Mouse (Mus musculus) erythroblast, embryonic 14.5 days (primary cell): ENCODE data around the gene Osbpl9. TPM values are rescaled to one million over a fixed set of nuclear protein-coding genes. Genes with fewer than 3 reads are reported as not detected.

Source experiments
- H3K27me3 ChIP-seq: 2 replicates; pipeline ENCODE4 v1.6.1; 2012; ENCODE audit warnings: inconsistent platforms; ENCODE audit not compliant: control insufficient read depth
- H3K36me3 ChIP-seq: 2 replicates; pipeline ENCODE4 v1.6.1; 2012; ENCODE audit warnings: mild to moderate bottlenecking, inconsistent platforms; ENCODE audit not compliant: control insufficient read depth
- H3K4me1 ChIP-seq: 2 replicates; pipeline ENCODE4 v1.6.1; 2012; ENCODE audit warnings: inconsistent platforms; ENCODE audit not compliant: control insufficient read depth
- H3K4me3 ChIP-seq: replicated peaks from 2 replicates; pipeline ENCODE3; 2012; ENCODE audit warnings: moderate library complexity, mild to moderate bottlenecking, inconsistent platforms
- H3K9me3 ChIP-seq: 2 replicates; pipeline ENCODE4 v1.6.1; 2012; ENCODE audit warnings: low read length, inconsistent platforms, mixed read lengths; ENCODE audit not compliant: control insufficient read depth
- GATA1 ChIP-seq: IDR thresholded peaks from 2 replicates; pipeline ENCODE4 v1.6.1; 2012; ENCODE audit warnings: low read length, inconsistent platforms, mixed read lengths
- TAL1 ChIP-seq: IDR thresholded peaks from 3 replicates; pipeline ENCODE4 v1.6.1; 2012; ENCODE audit warnings: low read length, inconsistent platforms, mixed read lengths
- polyA plus RNA-seq: library from polyadenylated mRNA; stranded (reverse); fragments of >175 nt; gene quantifications from 2 replicates; pipeline ENCODE4 v1.2.3, GENCODE M21; 2012

The Osbpl9 gene
- polyA plus RNA-seq, 1 experiment, result 0.47 TPM

DNA sequence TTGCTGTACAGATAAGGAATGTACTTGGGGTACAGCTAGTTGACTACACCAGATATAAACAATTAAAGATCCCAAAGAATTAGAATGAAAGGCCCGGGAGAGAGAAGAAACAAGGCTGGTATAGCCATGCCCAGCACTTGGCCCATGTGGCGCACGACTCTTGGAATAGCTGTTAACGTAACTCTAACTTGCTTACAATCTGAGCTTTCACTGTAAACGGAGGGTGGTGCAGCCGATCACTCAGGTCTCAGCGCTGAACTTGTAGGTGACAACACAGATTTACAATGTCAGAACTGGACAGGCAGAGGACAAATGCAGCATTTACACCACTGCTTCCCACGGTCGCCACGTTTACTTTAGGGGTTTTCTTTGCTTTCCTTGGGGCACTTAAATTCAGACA is 10.5 kb downstream of the Osbpl9 start:
- TF ChIP-seq GATA1 (no peak), TAL1 (no peak)
- Histone ChIP-seq H3K27me3 (no peaks in the 10 kb centered on the region), H3K4me3 (no peak overlapping the region), H3K36me3 (no peaks in the 10 kb centered on the region), H3K4me1 (peaks cover 1% of the 10 kb centered on the region; the same call in 1 of the 2 replicates), H3K9me3 (no peaks in the 10 kb centered on the region)

DNA sequence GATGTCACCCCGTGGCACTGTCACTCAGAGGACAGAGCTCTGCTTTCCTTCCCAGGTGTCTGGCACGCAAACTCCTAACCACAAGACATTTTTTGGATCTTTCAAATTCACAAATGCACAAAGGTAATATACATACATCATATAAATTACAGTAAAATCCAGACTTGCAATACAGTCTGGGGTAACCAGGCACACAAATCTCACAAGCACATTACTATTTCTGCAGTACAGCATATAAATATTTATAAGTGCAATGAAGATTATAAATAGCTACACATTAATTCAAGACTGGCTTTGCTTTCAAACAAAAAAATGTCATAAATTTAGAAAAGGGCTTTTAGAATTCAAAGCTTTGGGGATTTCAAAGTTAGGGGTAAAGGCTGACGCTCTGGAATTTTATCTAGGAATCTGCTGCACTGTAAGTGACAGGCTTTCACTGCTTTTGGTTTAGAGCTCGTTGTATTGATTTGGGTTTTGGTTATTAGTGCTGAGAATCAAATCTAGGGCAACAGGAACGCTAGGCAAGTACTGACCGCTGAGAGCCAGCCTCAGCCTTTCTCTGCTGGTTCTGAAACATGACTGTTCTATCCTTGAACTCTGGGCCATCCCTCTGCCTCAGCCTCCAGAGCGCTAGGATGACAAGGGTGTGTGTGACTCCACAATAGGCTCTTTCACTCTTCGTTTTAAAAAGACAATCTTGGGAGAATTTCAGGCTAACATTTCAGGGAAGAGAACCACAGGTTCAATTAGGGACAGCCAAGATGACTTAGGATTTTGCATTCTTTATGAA is 16.3 kb downstream of the Osbpl9 start:
- no peak overlapping the region for H3K4me3 ChIP-seq
- H3K27me3 ChIP-seq, result no peaks in the 10 kb centered on the region
- TF ChIP-seq TAL1, result no peak
- TF ChIP-seq GATA1, result no peak
- no peaks in the 10 kb centered on the region for H3K9me3 ChIP-seq
- H3K36me3 ChIP-seq, result no peaks in the 10 kb centered on the region
- no peaks in the 10 kb centered on the region; the same call in 1 of the 2 replicates for H3K4me1 ChIP-seq

DNA sequence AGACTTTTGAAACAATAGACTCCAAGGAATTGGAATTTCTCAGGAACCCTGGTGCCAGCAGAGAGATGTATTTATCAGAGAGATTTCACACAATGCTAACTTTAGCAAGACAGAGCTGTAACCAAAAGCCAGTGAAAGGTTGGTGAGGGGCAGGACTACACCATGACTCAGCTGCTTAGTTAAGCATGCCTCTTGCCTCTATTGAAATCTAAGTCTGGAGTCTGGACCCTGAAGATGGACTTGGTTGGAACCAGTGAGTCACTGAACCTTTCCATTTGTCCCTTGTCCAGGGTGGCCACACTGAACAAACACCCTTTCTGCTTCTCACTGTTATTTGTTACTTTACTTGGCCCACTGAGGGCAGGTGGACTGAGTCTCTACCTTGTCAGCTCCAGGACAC is 26.4 kb downstream of the Osbpl9 start:
- H3K27me3 ChIP-seq, result no peaks in the 10 kb centered on the region
- TF ChIP-seq TAL1 (no peak), GATA1 (no peak)
- no peak overlapping the region for H3K4me3 ChIP-seq
- no peaks in the 10 kb centered on the region for H3K9me3 ChIP-seq
- no peaks in the 10 kb centered on the region for H3K4me1 ChIP-seq
- H3K36me3 ChIP-seq, result no peaks in the 10 kb centered on the region

DNA sequence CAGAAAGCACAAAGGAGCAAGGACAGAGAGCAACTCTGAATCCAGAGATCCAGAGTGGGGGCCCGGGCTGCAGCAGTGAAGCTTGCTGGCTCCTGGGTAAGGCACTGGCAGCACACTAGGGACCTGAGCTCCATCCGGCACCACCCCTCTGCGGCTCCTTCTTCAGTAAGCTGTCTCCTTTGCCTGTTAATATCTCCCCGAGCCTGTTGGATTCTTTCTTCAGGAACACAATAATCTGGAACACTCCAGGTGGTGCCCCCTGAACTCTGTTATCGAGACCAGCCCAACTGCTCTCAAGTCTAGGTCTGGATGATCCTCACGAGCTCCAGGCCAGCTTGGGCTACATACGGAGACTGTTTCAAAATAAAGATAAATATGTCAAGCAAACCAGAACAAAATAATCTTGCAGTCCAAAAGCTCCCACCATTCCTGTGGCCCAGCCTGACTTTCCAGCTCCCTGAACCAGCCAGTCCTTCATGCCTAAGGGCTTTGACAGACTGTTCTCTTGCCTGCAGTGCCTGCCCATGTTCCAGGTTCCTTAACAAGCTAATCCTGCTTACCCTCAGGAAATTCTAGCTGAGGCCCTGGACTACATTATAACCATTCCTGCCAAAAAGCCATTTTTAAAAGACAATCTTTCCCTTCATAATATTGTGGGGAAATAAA is 28.2 kb downstream of the Osbpl9 start:
- TF ChIP-seq GATA1 (no peak), TAL1 (no peak)
- H3K4me3 ChIP-seq, result no peak overlapping the region
- no peaks in the 10 kb centered on the region for H3K9me3 ChIP-seq
- H3K4me1 ChIP-seq, result no peaks in the 10 kb centered on the region
- no peaks in the 10 kb centered on the region for H3K27me3 ChIP-seq
- H3K36me3 ChIP-seq, result no peaks in the 10 kb centered on the region

DNA sequence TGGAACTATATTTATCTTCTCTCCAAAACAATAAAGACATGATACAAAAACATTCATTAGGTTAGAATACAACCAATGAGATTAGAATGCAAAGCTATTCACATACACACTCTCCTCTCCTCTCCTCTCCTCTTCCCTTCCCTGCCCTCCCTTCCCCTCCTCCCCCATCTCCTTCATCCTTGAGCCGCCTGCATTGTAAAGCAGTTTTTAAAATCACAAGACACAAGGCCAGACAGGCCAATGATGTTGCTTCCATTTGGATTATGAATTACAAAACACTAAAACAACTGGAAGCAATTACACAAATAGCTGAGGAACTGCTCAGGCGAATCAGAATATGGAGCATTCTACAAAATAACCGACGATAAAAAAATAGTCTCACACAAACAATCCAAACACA is 28.7 kb downstream of the Osbpl9 start:
- TF ChIP-seq GATA1, result no peak
- no peak for TF ChIP-seq TAL1
- H3K36me3 ChIP-seq, result no peaks in the 10 kb centered on the region
- no peaks in the 10 kb centered on the region for H3K27me3 ChIP-seq
- H3K9me3 ChIP-seq, result no peaks in the 10 kb centered on the region
- H3K4me3 ChIP-seq, result no peak overlapping the region
- no peaks in the 10 kb centered on the region for H3K4me1 ChIP-seq

DNA sequence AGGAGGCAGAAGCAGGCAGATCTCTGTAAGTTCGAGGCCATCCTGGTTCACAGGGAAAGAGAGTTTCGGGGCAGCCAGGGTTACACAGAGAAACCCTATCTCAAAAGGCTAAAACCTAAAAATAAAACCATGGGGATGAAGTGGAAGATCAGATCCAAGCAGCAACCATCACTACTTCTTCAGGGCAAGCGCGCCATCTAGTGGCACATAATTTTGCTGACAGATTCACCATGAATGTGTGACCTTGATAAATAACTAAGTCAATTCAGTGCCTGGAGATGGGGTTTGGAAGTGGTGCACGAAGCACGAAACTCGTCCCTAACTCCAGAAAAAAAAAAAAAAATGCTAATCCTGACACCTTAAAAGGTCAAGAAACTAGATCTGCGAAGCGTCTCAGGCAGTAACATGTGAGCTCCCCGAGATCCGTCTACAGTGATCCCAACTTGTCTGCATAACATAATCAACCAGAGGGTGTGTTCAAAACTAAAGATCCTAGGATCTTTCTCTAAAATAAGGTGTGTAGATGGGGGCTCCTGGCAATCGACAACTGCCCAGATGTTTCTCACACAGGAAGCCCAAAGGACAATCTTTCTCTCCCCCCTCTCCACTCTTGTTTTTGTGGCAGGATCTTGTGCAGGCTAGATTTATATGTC is 36.4 kb downstream of the Osbpl9 start:
- no peaks in the 10 kb centered on the region; the same call in 1 of the 2 replicates for H3K36me3 ChIP-seq
- TF ChIP-seq TAL1, result no peak
- no peak for TF ChIP-seq GATA1
- no peaks in the 10 kb centered on the region for H3K27me3 ChIP-seq
- no peak overlapping the region for H3K4me3 ChIP-seq
- H3K4me1 ChIP-seq, result no peaks in the 10 kb centered on the region
- no peaks in the 10 kb centered on the region for H3K9me3 ChIP-seq

DNA sequence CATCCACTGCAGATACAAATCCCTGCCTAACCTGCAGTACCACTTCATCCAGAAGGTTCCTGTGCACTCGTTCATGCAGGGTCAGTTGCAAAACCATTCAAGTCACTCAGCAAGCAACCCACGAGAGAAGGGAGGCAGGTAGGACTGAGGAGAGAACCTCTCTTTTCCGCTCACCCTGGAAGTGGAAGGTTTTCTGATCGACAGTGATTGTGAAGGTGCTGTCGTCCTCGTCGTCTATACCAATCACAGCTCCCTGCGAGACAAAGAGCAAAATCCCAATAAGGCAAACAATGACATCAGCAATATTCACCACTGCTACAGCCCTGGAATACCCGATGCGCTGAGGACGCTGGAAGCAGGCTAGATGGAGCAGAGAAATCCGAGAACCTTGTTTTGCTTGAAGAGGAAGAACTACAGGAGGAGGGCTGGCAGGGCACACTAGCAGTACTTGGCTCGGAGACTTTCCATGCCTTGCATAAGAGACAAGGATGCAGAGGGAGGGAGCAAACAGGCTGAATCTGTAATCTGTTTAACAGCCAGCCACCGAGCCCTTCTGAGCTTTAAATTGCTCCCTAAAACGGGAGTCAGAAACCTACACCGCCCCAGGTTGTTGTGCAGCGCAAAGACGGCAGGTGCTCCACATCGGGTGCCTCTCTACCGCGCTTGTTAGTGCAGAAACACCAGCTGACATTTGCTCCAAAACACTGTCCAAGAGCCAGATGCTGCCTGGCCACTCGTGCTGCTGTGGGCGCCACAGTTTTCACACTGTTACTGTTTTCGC is 45.4 kb downstream of the Osbpl9 start:
- Histone ChIP-seq H3K4me3 (no peak overlapping the region), H3K4me1 (no peaks in the 10 kb centered on the region)
- TF ChIP-seq TAL1 (no peak), GATA1 (no peak)

DNA sequence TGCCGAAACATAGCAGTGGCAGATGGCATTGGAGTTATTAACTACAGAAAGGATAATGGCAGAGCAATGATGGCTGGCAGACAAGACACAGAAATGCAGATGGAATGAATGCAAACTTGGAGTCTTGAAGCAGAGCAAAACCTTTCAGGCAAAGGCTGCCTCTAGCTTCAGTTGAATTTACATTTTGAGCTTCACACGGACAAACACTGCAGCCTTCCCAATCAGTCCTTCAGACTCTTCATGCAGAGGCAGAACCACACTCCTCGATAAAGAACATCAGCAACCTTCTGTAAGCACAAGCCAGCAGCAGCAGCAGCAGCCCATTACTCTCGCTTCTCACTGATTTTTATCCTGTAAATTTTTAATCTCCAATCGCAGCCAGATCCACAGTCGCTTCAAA is 46.0 kb downstream of the Osbpl9 start:
- Histone ChIP-seq H3K27me3 (no peaks in the 10 kb centered on the region), H3K4me3 (no peak overlapping the region), H3K9me3 (no peaks in the 10 kb centered on the region), H3K4me1 (no peaks in the 10 kb centered on the region), H3K36me3 (no peaks in the 10 kb centered on the region; the same call in none of the 2 replicates)
- no peak for TF ChIP-seq TAL1
- no peak for TF ChIP-seq GATA1

More for the DNA sequence above, 45.4 kb downstream of the Osbpl9 start:
- Histone ChIP-seq H3K36me3 (no peaks in the 10 kb centered on the region; the same call in none of the 2 replicates), H3K9me3 (no peaks in the 10 kb centered on the region), H3K27me3 (no peaks in the 10 kb centered on the region)
